Mouse (Mus musculus): ENCODE results near the gene Acot1.

The Acot1 gene

GRCm38 (mm10) chr12:84067752-84068151 lies 58.5 kb downstream of the Acot1 start:
- DNase-seq = no peak
